8 mouse cellular contexts compared by ENCODE assay signal in the genomic region with DNA sequence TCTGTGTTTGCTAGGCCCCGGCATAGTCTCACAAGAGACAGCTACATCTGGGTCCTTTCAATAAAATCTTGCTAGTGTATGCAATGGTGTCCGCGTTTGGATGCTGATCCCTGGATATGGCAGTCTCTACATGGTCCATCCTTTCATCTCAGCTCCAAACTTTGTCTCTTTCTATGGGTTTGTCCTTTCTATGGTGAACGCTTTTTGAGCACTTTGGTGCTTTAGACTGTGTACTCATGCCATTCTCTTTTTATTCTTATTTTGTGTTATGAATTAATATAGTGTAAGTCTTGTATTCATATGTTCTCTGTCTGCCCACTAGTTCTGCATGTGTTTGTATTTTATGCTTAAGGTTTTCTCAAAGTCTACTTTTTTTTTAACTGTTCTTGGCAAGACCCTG.
DNase-seq lines count a peak whose midpoint lies in the region; ATAC-seq and TF ChIP-seq lines count a peak whose summit lies in the region.
"Not testable (repeated sequence)": the region's sequence is repeated elsewhere in the genome, so short reads cannot be mapped to it uniquely, and the experiment has no call there.

No protein-coding gene starts in this region.

- H3K4me3 ChIP-seq in G1E (ENCODE audit: low read depth, low read length); embryonic facial prominence, embryonic 14.5 days (ENCODE audit: low read depth, low read length); gastrocnemius, adult 2 months; limb, embryonic 13.5 days: not testable (repeated sequence)

- TF ChIP-seq CTCF in G1E (IDR thresholded peaks at IDR 0.05; ENCODE audit: low read depth, low read length); gastrocnemius, adult 2 months (IDR thresholded peaks at IDR 0.05): not testable (repeated sequence)

- not testable (repeated sequence) for H3K4me2 ChIP-seq in embryonic facial prominence, embryonic 14.5 days (ENCODE audit: low read depth, low read length); limb, embryonic 13.5 days (replicated peaks)

- H3K36me3 ChIP-seq in G1E (replicated peaks); embryonic facial prominence, embryonic 14.5 days (ENCODE audit: control insufficient read depth, insufficient read depth, low read length); limb, embryonic 13.5 days: not testable (repeated sequence)

- not testable (repeated sequence) for H3K27me3 ChIP-seq in G1E (ENCODE audit: insufficient read depth, low read length); embryonic facial prominence, embryonic 14.5 days (replicated peaks; ENCODE audit: control insufficient read depth, insufficient read depth, low read length); limb, embryonic 13.5 days

- peak overlapping the region; percentile 28; the same call in 1 of the 2 replicates for H3K27ac ChIP-seq in embryonic facial prominence, embryonic 14.5 days (replicated peaks; ENCODE audit: low read depth, low read length)
- peak overlapping the region; percentile 20; the same call in 1 of the 2 replicates for H3K27ac ChIP-seq in gastrocnemius, adult 2 months
- H3K27ac ChIP-seq in limb, embryonic 13.5 days = not testable (repeated sequence)

- not testable (repeated sequence) for H3K9ac ChIP-seq in embryonic facial prominence, embryonic 14.5 days (ENCODE audit: low read depth, low read length); limb, embryonic 13.5 days

- not testable (repeated sequence) for H3K9me3 ChIP-seq in G1E (replicated peaks); embryonic facial prominence, embryonic 14.5 days (ENCODE audit: control insufficient read depth, low read length); limb, embryonic 13.5 days

- H3K4me1 ChIP-seq in G1E (ENCODE audit: insufficient read depth, low read depth, low read length) = peaks cover 33% of the 10 kb centered on the region
- H3K4me1 ChIP-seq in embryonic facial prominence, embryonic 14.5 days (ENCODE audit: control insufficient read depth, insufficient read depth, low read length) = not testable (repeated sequence)
- H3K4me1 ChIP-seq in limb, embryonic 13.5 days = peaks cover 16% of the 10 kb centered on the region

- DNase-seq in 416B (ENCODE audit: low read depth) = peak; percentile 48
- DNase-seq in G1E (ENCODE audit: low spot score); embryonic facial prominence, embryonic 14.5 days (ENCODE audit: low spot score); gastrocnemius, adult 2 months: not testable (repeated sequence)
- DNase-seq in Muller cell, postnatal 12 days (ENCODE audit: inconsistent ontology term) = peak; percentile 29
- peak; percentile 84 for DNase-seq in retina, postnatal 1 day

- intact Hi-C loops in gastrocnemius, adult 2 months (cut with DNase I) = loop anchor here (2.0 kb wide), 1 partner anchor 51 kb away; no protein-coding TSS in a partner anchor

- peak; percentile 43; the same call in 1 of the 2 replicates for ATAC-seq in G1E (ENCODE audit: extremely low read depth, insufficient number of reproducible peaks, low FRiP score, poor library complexity, severe bottlenecking)
- not testable (repeated sequence) for ATAC-seq in embryonic facial prominence, embryonic 14.5 days (ENCODE audit: low read depth)
- 0 out of 2 replicates have a peak, but pooled peaks have one; percentile 3 for ATAC-seq in limb, embryonic 13.5 days (ENCODE audit: low FRiP score, low read depth)
- peak; percentile 45 for ATAC-seq in megakaryocyte progenitor cell, adult 5-6 weeks (replicated peaks; ENCODE audit: poor library complexity)

- 30% methylated on average over 3 of the region's 4 CpGs for WGBS in embryonic facial prominence, embryonic 14.5 days
- 22% methylated on average over 4 of the region's 4 CpGs for WGBS in limb, embryonic 13.5 days
